Mouse (Mus musculus): ENCODE measurements around the gene Dido1. TPM values are rescaled to one million over a fixed set of nuclear protein-coding genes. Genes with fewer than 3 reads are reported as not detected.

Dido1 gene
- polyA plus RNA-seq (2015; fragmentation: Nextera tagmentation; extraction: Ambion mirVana) = 16.0 and 16.7 TPM in 2 replicates

DNA sequence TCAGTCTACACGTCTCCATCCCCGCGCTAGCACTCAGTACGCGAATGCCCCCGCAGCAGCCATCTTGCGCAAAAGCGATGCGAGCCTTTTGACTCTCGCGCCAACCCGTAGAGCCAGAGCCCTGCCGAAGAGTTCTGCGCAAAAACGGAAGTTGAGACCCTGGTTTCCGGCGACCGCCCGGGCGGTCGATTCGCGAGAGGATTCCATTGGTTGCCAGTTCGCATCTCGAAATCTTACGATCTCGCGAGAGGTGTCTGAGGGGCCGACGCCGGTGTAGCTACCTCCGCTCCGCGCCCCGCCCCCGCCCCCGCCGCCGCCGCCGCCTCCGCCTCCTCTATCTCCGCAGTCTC is at the start of gene Dido1, which contains the start of gene Gid8:
Gene Dido1 (minus strand): TSS at position 77 of the 350 bp plus-strand sequence.
Gene Gid8 (plus strand): TSS at position 195 of the 350 bp plus-strand sequence.

GRCm38 (mm10) chr2:180724585-180725413 is 15.0 kb upstream of the Dido1 start, which contains the start of gene Slc17a9:
Gene Slc17a9, plus strand, starts transcription at chr2:180725263.

DNA sequence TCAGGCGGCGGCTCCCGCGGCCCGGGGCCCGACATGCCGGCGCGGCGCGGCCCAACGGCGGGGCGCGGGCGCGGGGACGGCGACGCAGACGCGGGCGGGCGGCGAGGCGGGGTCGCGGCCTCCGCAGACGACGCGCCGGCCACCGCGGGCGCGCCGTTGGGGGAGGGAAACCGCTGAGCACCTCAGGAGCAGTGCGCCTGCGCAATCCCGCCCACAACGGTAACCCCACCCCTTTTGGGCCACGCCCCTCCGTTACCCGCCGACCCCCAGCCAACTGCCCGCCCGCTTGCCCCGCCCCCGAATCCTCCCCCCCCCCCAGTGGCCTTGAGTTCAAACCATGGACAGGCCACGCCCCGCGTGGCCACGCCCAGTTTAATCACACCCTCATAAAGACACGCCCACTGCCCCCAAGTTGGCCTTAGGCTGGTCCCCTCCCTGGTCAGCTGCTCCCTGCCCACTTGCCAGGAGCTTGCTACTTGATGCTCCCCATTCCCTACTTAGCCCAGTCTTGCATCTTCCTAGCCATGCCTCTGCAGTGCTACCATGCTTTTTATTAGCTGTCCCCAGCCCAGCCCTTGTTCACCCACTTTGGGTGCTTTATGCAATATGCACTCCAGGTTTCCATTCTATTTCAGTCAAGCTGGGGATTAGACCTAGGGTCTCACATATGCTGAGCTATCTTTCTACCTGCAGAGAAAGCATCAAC is 67.1 kb downstream of the Dido1 start, which contains the start of gene Tcfl5:
Gene Tcfl5 (minus strand): TSS at position 154 of the 706 bp plus-strand sequence.

Other genes with a start within 250 kb of the Dido1 start
- gene Ntsr1, start 210.0 kb downstream of the Dido1 start, polyA plus RNA-seq (2015; fragmentation: Nextera tagmentation; extraction: Ambion mirVana) = 0.04 and 0.05 TPM in 2 replicates
- gene Mrgbp, start 128.7 kb downstream of the Dido1 start, polyA plus RNA-seq (2015; fragmentation: Nextera tagmentation; extraction: Ambion mirVana) = 15.8 and 16.5 TPM in 2 replicates
- 29.7 and 35.4 TPM in 2 replicates for gene Ogfr, start 120.8 kb downstream of the Dido1 start, polyA plus RNA-seq (2015; fragmentation: Nextera tagmentation; extraction: Ambion mirVana)
- gene Col9a3, start 112.2 kb downstream of the Dido1 start, polyA plus RNA-seq (2015; fragmentation: Nextera tagmentation; extraction: Ambion mirVana) = 0.74 and 0.79 TPM in 2 replicates
- gene Tcfl5, start 67.3 kb downstream of the Dido1 start, polyA plus RNA-seq (2015; fragmentation: Nextera tagmentation; extraction: Ambion mirVana) = 0.06 TPM in 1 of 2 replicates, not detected in the other
- 124 and 144 TPM in 2 replicates for gene Gid8, start 118 bp upstream of the Dido1 start, polyA plus RNA-seq (2015; fragmentation: Nextera tagmentation; extraction: Ambion mirVana)
- 5.3 and 5.4 TPM in 2 replicates for gene Slc17a9, start 15.3 kb upstream of the Dido1 start, polyA plus RNA-seq (2015; fragmentation: Nextera tagmentation; extraction: Ambion mirVana)
- gene Bhlhe23, start 66.9 kb upstream of the Dido1 start, polyA plus RNA-seq (2015; fragmentation: Nextera tagmentation; extraction: Ambion mirVana) = not detected in 2 replicates
- 29.7 and 31.2 TPM in 2 replicates for gene Ythdf1, start 210.9 kb upstream of the Dido1 start, polyA plus RNA-seq (2015; fragmentation: Nextera tagmentation; extraction: Ambion mirVana)
- 0.07 TPM in 1 of 2 replicates, not detected in the other for gene Birc7, start 219.0 kb upstream of the Dido1 start, polyA plus RNA-seq (2015; fragmentation: Nextera tagmentation; extraction: Ambion mirVana)
- gene Nkain4, start 244.7 kb upstream of the Dido1 start, polyA plus RNA-seq (2015; fragmentation: Nextera tagmentation; extraction: Ambion mirVana) = 12.8 and 21.1 TPM in 2 replicates